Mouse (Mus musculus) small intestine, adult 2 months (tissue): ENCODE measurements around the gene Fnip2.

Experiments
- CTCF ChIP-seq: fragments of 200-500 bp; IDR thresholded peaks from 2 replicates; pipeline ENCODE4 v1.5.1; 2012; ENCODE audit warnings: low read depth, mild to moderate bottlenecking, control low read depth, inconsistent platforms, low read length, moderate library complexity, mixed read lengths; ENCODE audit not compliant: insufficient replicate concordance, insufficient read length; ENCODE audit errors: extremely low read depth
- POLR2A ChIP-seq: fragments of 200-500 bp; IDR thresholded peaks from 2 replicates; pipeline ENCODE4 v1.6.1; 2012; ENCODE audit warnings: low read depth, mild to moderate bottlenecking, control low read depth, inconsistent platforms, low read length, moderate library complexity

GRCm38 (mm10) chr3:79566716-79567691 lies 592 bp downstream of the Fnip2 start:
- TF ChIP-seq POLR2A = no peak
- TF ChIP-seq CTCF = no peak
